Mouse (Mus musculus) lung, postnatal 36 days (tissue): ENCODE measurements around the gene Asxl2.
A peak's percentile ranks its signal among the peaks of the same experiment; 100 is the strongest.

Experiments used
- DNase-seq: peaks from one replicate; pipeline ENCODE4 v3.0.0; 2022; ENCODE audit warnings: mixed read lengths

The Asxl2 gene

GRCm38 (mm10) chr12:3547506-3547905, 120.8 kb downstream of the Asxl2 start:
- DNase-seq: no peak

- DNase-seq: no peak
Measured at GRCm38 (mm10) chr12:3547911-3548310, 121.3 kb downstream of the Asxl2 start.

GRCm38 (mm10) chr12:3548582-3549211, 122.0 kb downstream of the Asxl2 start:
- peak; percentile 15 for DNase-seq

- peak; percentile 9 for DNase-seq
Measured at GRCm38 (mm10) chr12:3550280-3550679, 123.6 kb downstream of the Asxl2 start.
